Mouse (Mus musculus): ENCODE measurements around the gene Samd14.
"Not testable (repeated sequence)": the region's sequence is repeated elsewhere in the genome, so short reads cannot be mapped to it uniquely, and the experiment has no call there.

Samd14 gene

GRCm38 (mm10) chr11:95009629-95010014 lies at the start of gene Samd14:
TSS of gene Samd14 (plus strand) at chr11:95009879.
- peak; percentile 73 for DNase-seq (ENCODE audit: low read depth, low spot score)

GRCm38 (mm10) chr11:94962534-94963101 lies 47.1 kb upstream of the Samd14 start:
- DNase-seq (ENCODE audit: low read depth, low spot score) = no peak

- DNase-seq (ENCODE audit: low read depth, low spot score) = no peak
These were observed 42.3 kb upstream of the Samd14 start, which contains the start of gene Hils1 for GRCm38 (mm10) chr11:94967419-94967818. TSS of gene Hils1 (plus strand) at chr11:94967593.

- DNase-seq (ENCODE audit: low read depth, low spot score) = no peak
These were observed 41.5 kb upstream of the Samd14 start for GRCm38 (mm10) chr11:94968187-94968586.

- DNase-seq (ENCODE audit: low read depth, low spot score) = not testable (repeated sequence)
These were observed 40.0 kb upstream of the Samd14 start for GRCm38 (mm10) chr11:94969709-94970108.

GRCm38 (mm10) chr11:94970210-94970943 lies 39.3 kb upstream of the Samd14 start:
- DNase-seq (ENCODE audit: low read depth, low spot score) = peak; percentile 89

GRCm38 (mm10) chr11:94971895-94972615 lies 37.6 kb upstream of the Samd14 start:
- no peak for DNase-seq (ENCODE audit: low read depth, low spot score)

- no peak for DNase-seq (ENCODE audit: low read depth, low spot score)
These were observed 36.8 kb upstream of the Samd14 start for GRCm38 (mm10) chr11:94972887-94973286.

GRCm38 (mm10) chr11:94973313-94973712 lies 36.4 kb upstream of the Samd14 start:
- no peak for DNase-seq (ENCODE audit: low read depth, low spot score)

GRCm38 (mm10) chr11:94974951-94975350 lies 34.7 kb upstream of the Samd14 start:
- no peak for DNase-seq (ENCODE audit: low read depth, low spot score)

GRCm38 (mm10) chr11:94976199-94976598 lies 33.5 kb upstream of the Samd14 start, which contains the start of gene Sgca:
TSS of gene Sgca (minus strand) at chr11:94976327.
- no peak for DNase-seq (ENCODE audit: low read depth, low spot score)

GRCm38 (mm10) chr11:94978178-94978915 lies 31.3 kb upstream of the Samd14 start:
- DNase-seq (ENCODE audit: low read depth, low spot score) = no peak

- peak; percentile 96 for DNase-seq (ENCODE audit: low read depth, low spot score)
These were observed 30.7 kb upstream of the Samd14 start for GRCm38 (mm10) chr11:94978947-94979346.

GRCm38 (mm10) chr11:94979462-94980179 lies 30.1 kb upstream of the Samd14 start:
- DNase-seq (ENCODE audit: low read depth, low spot score) = no peak

GRCm38 (mm10) chr11:94985140-94985539 lies 24.5 kb upstream of the Samd14 start:
- DNase-seq (ENCODE audit: low read depth, low spot score) = no peak

- DNase-seq (ENCODE audit: low read depth, low spot score) = no peak
These were observed 23.9 kb upstream of the Samd14 start for GRCm38 (mm10) chr11:94985822-94986221.

GRCm38 (mm10) chr11:94986435-94986834 lies 23.2 kb upstream of the Samd14 start:
- no peak for DNase-seq (ENCODE audit: low read depth, low spot score)

- no peak for DNase-seq (ENCODE audit: low read depth, low spot score)
These were observed 22.3 kb upstream of the Samd14 start for GRCm38 (mm10) chr11:94987341-94987740.

- no peak for DNase-seq (ENCODE audit: low read depth, low spot score)
These were observed 21.8 kb upstream of the Samd14 start for GRCm38 (mm10) chr11:94987851-94988250.

GRCm38 (mm10) chr11:94988780-94989561 lies 20.7 kb upstream of the Samd14 start:
- no peak for DNase-seq (ENCODE audit: low read depth, low spot score)
